Mouse (Mus musculus): Measurements from ENCODE around the gene Prss23.

Gene Prss23

GRCm38 (mm10) chr7:89499516-89500307 lies 27.3 kb downstream of the Prss23 start:
- peak; percentile 34 for DNase-seq

- no peak for DNase-seq
Measured at GRCm38 (mm10) chr7:89483769-89484568, 43.0 kb downstream of the Prss23 start.

- no peak for DNase-seq
Measured at GRCm38 (mm10) chr7:89481723-89482122, 45.3 kb downstream of the Prss23 start.

GRCm38 (mm10) chr7:89478490-89478889 lies 48.5 kb downstream of the Prss23 start:
- DNase-seq = peak; percentile 20

GRCm38 (mm10) chr7:89477294-89477999 lies 49.5 kb downstream of the Prss23 start:
- DNase-seq = peak; percentile 31

GRCm38 (mm10) chr7:89473442-89473841 lies 53.5 kb downstream of the Prss23 start:
- DNase-seq = no peak

- no peak for DNase-seq
Measured at GRCm38 (mm10) chr7:89463775-89464592, 63.0 kb downstream of the Prss23 start.

GRCm38 (mm10) chr7:89463246-89463645 lies 63.7 kb downstream of the Prss23 start:
- DNase-seq = peak; percentile 64

- no peak for DNase-seq
Measured at GRCm38 (mm10) chr7:89462646-89463207, 64.3 kb downstream of the Prss23 start.

GRCm38 (mm10) chr7:89461351-89461750 lies 65.6 kb downstream of the Prss23 start:
- no peak for DNase-seq

- no peak for DNase-seq
Measured at GRCm38 (mm10) chr7:89460911-89461310, 66.1 kb downstream of the Prss23 start.

GRCm38 (mm10) chr7:89459691-89460090 lies 67.3 kb downstream of the Prss23 start:
- DNase-seq = no peak

All from kidney, adult 11 months (tissue).